Mouse (Mus musculus): ENCODE measurements around the gene Gspt1. TPM values are rescaled to one million over a fixed set of nuclear protein-coding genes. Genes with fewer than 3 reads are reported as not detected.
"Not testable (repeated sequence)": the region's sequence is repeated elsewhere in the genome, so short reads cannot be mapped to it uniquely, and the experiment has no call there.

Gene Gspt1
- total and polyA plus RNA-seq, 3 experiments: 111 to 886 (median 147) TPM

- H3K79me2 ChIP-seq (replicated peaks; ENCODE audit: control insufficient read depth, extremely low read depth, insufficient read depth, poor library complexity, severe bottlenecking); DNase-seq (ENCODE audit: extremely low read depth); H3K4me3 ChIP-seq (replicated peaks in 1 of 3; ENCODE audit: low read depth in 2 of 3, low read length in 2 of 3, poor library complexity in 1 of 3); dilution Hi-C loops (cut with MboI; ENCODE audit: extremely low pct_ligation_motif_present, extremely low pct_unique_long_range_greater_than_20kb, low sequenced_read_pairs); H3K27me3 ChIP-seq (replicated peaks); H3K27ac ChIP-seq (ENCODE audit: insufficient read depth, low read depth); H3K36me3 ChIP-seq (replicated peaks in 1 of 2; ENCODE audit: control insufficient read depth in 1 of 2, insufficient read depth in 1 of 2, low read length in 1 of 2); H3K9ac ChIP-seq (ENCODE audit: insufficient read depth, low read depth); in situ Hi-C loops (cut with MboI; ENCODE audit: low pct_ligation_motif_present, low pct_unique_long_range_greater_than_20kb, low sequenced_read_pairs); H3K4me2 ChIP-seq (ENCODE audit: insufficient read depth, low read depth, poor library complexity, severe bottlenecking): not testable (repeated sequence)
- Histone ChIP-seq H3K4me1 (ENCODE audit: control insufficient read depth in 1 of 2, insufficient read depth in 2 of 2) (peaks cover 12 to 42% of the 10 kb centered on the region in 2 experiments), H3K9me3 (replicated peaks; ENCODE audit: low read length) (peaks cover 20% of the 10 kb centered on the region)
- peak; percentile 56; the same call in 1 of the 2 replicates for TF ChIP-seq ZNF384 (IDR thresholded peaks at IDR 0.05; ENCODE audit: low read depth, low read length)
Observed at GRCm38 (mm10) chr16:11288873-11289272, 34.7 kb upstream of the Gspt1 start.

GRCm38 (mm10) chr16:11285949-11286348 lies 31.8 kb upstream of the Gspt1 start:
- peaks cover 15% of the 10 kb centered on the region for H3K9me3 ChIP-seq (replicated peaks; ENCODE audit: low read length)
- no peak for TF ChIP-seq POLR2A (IDR thresholded peaks at IDR 0.05; ENCODE audit: low read depth, low read length)
- peak; percentile 87; the same call in 1 of the 2 replicates for TF ChIP-seq MAZ (IDR thresholded peaks at IDR 0.05; ENCODE audit: low read depth, low read length)
- TF ChIP-seq RCOR1 (conservative IDR thresholded peaks at IDR 0.05; ENCODE audit: low read depth, low read length): peak; percentile 98
- no peak for TF ChIP-seq SMC3 (IDR thresholded peaks at IDR 0.05; ENCODE audit: low read depth, low read length)
- TF ChIP-seq EP300 (IDR thresholded peaks at IDR 0.05; ENCODE audit: low read length): peak; percentile 99
- TF ChIP-seq CHD2 (IDR thresholded peaks at IDR 0.05; ENCODE audit: low read length): peak; percentile 83
- TF ChIP-seq MYC (IDR thresholded peaks at IDR 0.05; ENCODE audit: low read depth, low read length): peak; percentile 87
- TF ChIP-seq HCFC1 (IDR thresholded peaks at IDR 0.05; ENCODE audit: low read depth, low read length): peak; percentile 58
- TF ChIP-seq E2F4 (IDR thresholded peaks at IDR 0.05; ENCODE audit: insufficient replicate concordance, low read depth, low read length): 0 out of 2 replicates have a peak, but pooled peaks have one; percentile 54
- peak; percentile 51 for TF ChIP-seq ELF1 (IDR thresholded peaks at IDR 0.05; ENCODE audit: low read depth, low read length)
- TF ChIP-seq IRF4 (IDR thresholded peaks at IDR 0.05; ENCODE audit: low read depth, low read length): peak; percentile 100
- TF ChIP-seq MAX (IDR thresholded peaks at IDR 0.05; ENCODE audit: low read length): peak; percentile 84
- TF ChIP-seq ZNF384 (IDR thresholded peaks at IDR 0.05; ENCODE audit: low read depth, low read length): peak; percentile 40; the same call in 1 of the 2 replicates
- TF ChIP-seq JUN (IDR thresholded peaks at IDR 0.05; ENCODE audit: insufficient read depth, low read depth, low read length): peak; percentile 97
- TF ChIP-seq JUND (conservative IDR thresholded peaks at IDR 0.05; ENCODE audit: low read depth, low read length): peak; percentile 96
- peak; percentile 99 for TF ChIP-seq MAFK (IDR thresholded peaks at IDR 0.05; ENCODE audit: insufficient replicate concordance, low read length)
- TF ChIP-seq MEF2A (IDR thresholded peaks at IDR 0.05; ENCODE audit: borderline replicate concordance, low read depth, low read length): peak; percentile 94
- peak; percentile 100 for TF ChIP-seq ETS1 (conservative IDR thresholded peaks at IDR 0.05; ENCODE audit: low read depth, low read length)
- TF ChIP-seq CHD1 (IDR thresholded peaks at IDR 0.05; ENCODE audit: low read depth, low read length): peak; percentile 87; the same call in 1 of the 2 replicates
- peak; percentile 87 for TF ChIP-seq BHLHE40 (IDR thresholded peaks at IDR 0.05; ENCODE audit: low read depth, low read length)
- peak; percentile 84 for TF ChIP-seq SIN3A (IDR thresholded peaks at IDR 0.05; ENCODE audit: low read length)
- TF ChIP-seq TCF12 (IDR thresholded peaks at IDR 0.05; ENCODE audit: low read depth, low read length): peak; percentile 87
- no peak for TF ChIP-seq ZKSCAN1 (IDR thresholded peaks at IDR 0.05; ENCODE audit: borderline replicate concordance, low read depth, low read length)
- TF ChIP-seq UBTF (IDR thresholded peaks at IDR 0.05; ENCODE audit: low read depth, low read length): no peak
- TF ChIP-seq POLR2AphosphoS2 (IDR thresholded peaks at IDR 0.05; ENCODE audit: low read depth, low read length): no peak
- TF ChIP-seq USF1 (IDR thresholded peaks at IDR 0.05; ENCODE audit: low read depth, low read length): no peak
- H3K9ac ChIP-seq (ENCODE audit: insufficient read depth, low read depth): peak overlapping the region; percentile 63; the same call in 1 of the 2 replicates
- in situ Hi-C loops (cut with MboI; ENCODE audit: low pct_ligation_motif_present, low pct_unique_long_range_greater_than_20kb, low sequenced_read_pairs): no loop called here
- dilution Hi-C loops (cut with MboI; ENCODE audit: extremely low pct_ligation_motif_present, extremely low pct_unique_long_range_greater_than_20kb, low sequenced_read_pairs): no loop called here
- peak overlapping the region; percentile 63 for H3K27ac ChIP-seq (ENCODE audit: insufficient read depth, low read depth)
- H3K36me3 ChIP-seq (replicated peaks in 1 of 2; ENCODE audit: control insufficient read depth in 1 of 2, insufficient read depth in 1 of 2, low read length in 1 of 2): no peaks in the 10 kb centered on the region
- no peak overlapping the region for H3K4me3 ChIP-seq (replicated peaks in 1 of 3; ENCODE audit: low read depth in 2 of 3, low read length in 2 of 3, poor library complexity in 1 of 3)
- H3K79me2 ChIP-seq (replicated peaks; ENCODE audit: control insufficient read depth, extremely low read depth, insufficient read depth, poor library complexity, severe bottlenecking): no peaks in the 10 kb centered on the region
- H3K27me3 ChIP-seq (replicated peaks): no peaks in the 10 kb centered on the region
- DNase-seq (ENCODE audit: extremely low read depth): peak; percentile 76
- H3K4me2 ChIP-seq (ENCODE audit: insufficient read depth, low read depth, poor library complexity, severe bottlenecking): peak overlapping the region; percentile 31
- H3K4me1 ChIP-seq (ENCODE audit: control insufficient read depth in 1 of 2, insufficient read depth in 2 of 2): peaks cover 16 to 40% of the 10 kb centered on the region in 2 experiments

All from CH12.LX (cell line).